Mouse (Mus musculus): ENCODE data around the gene Comt.

Gene Comt

DNA sequence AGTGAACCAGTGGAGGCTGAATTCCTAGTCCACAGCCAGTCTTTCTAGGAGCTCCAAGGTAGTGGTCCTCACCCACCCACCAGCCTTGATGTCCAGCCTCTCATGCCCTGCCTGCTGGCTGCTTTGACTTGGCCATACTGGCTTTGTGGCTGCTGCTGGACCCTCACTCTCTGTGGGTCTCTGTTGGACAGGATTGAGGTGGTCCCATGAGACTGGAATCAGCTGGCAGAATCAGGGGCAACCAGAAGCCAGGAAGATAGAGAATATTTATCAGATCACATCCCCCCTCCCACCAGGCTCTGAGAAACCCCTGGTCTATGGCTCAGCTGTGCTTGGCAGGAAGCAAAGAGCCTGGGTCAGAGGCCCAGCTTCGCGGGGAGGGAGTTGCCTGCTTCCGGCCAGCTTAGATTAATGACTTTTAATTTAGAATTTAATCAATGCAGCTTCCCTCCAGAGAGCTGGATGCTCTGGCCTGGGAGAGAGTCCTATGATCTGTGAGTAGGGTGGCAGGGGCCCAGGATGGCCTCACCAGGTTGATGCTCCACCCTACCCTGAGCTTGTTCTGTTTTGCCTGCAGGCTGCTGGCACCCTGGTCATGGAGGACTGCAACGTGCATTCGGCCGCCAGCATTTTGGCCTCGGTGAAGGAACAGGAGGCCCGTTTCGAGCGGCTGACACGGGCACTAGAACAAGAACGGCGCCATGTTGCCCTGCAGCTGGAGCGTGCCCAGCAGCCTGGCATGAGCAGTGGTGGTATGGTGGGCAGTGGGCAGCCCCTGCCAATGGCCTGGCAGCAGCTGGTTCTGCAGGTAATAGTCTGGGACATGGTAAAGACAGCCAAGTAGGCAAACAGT, 37.8 kb downstream of the Comt start:
- DNase-seq (ENCODE audit: low spot score in 2 of 2), result no peak

DNA sequence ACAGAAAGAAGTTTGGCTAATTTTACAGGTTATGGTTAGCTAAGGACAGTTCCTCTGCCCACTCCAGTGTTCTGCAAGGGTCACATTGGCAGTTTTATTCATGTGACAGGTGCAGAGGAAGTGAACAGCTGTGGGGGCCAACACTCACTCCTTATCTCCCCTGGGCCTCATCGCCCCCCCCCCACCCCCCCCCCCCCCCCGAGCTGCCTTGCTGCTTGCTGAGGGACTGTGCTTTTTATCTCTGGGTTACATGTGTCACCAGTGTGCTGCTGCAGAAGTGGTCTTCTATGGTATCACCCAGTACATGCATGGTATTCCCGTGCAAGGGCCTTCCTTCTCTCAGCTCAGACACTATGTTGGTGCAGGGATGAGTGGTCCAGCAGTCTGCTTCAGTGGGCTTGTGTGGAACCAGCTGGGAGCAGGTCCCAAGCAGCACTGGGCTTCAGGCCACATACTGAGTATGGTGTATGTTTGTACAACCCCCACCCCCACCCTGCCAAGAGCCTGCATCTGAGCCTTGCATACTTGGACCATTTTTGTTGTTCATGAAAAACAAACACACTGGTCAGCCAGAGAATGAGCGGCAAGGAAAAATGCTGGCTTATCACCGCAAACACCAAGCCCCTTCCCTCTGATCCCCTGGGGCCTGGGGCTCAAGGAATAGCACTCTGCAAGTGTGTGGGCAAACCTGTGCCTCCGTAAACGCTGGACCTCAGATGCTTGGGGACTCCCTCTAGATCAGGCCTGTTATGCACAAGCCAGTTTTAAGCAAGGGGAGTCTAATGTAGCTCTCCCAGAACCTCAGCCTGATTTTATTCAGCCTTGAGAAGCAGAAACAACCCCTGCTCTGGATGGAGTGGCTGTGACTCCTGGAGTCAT, 38.7 kb downstream of the Comt start:
- DNase-seq (ENCODE audit: low spot score in 2 of 2), result no peak

GRCm38 (mm10) chr16:18386972-18387371, 39.7 kb downstream of the Comt start:
- no peak for DNase-seq (ENCODE audit: low spot score in 2 of 2)

DNA sequence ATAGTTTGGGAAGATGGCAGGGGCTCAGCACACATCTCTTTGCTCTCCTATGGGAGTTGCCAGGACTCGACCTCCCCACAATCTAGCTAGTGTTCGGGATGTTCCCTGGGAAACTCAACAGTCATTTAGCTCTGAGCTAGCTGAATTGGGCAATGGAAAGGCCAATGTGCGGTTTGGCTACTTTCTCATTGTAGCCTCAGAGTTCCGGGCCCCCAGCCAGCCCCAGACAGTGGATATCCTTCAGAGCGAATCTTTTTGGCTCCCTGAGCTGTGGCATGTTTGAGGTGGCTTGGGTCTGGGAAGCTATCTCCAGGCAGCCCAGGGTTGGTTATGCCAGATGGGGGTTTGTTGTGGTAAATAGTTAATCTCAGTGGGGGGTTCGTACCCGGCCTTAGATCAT, 40.2 kb downstream of the Comt start:
- DNase-seq (ENCODE audit: low spot score in 2 of 2), result no peak

- DNase-seq (ENCODE audit: low spot score in 2 of 2), result no peak
Observed at GRCm38 (mm10) chr16:18385411-18385810, 41.2 kb downstream of the Comt start.

DNA sequence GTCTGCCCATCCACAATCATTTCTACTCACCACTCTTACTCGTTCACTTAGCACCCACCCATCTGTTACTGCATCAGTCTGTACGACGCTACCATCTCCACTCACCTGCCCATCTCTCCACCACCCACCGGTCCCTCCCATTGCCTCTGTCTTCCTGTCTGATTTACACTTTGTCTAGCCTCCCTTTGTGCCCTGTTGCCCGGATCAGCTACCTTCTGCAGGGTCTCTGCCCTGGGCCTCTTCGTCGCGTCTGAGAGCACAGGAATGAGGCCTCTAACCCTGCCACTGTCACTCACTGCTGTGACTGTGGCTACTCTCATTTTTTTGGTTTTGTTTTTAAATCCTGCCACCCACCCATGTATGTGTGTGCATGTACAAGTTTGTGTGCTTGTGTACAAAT, 42.0 kb downstream of the Comt start:
- DNase-seq (ENCODE audit: low spot score in 2 of 2), result no peak

DNA sequence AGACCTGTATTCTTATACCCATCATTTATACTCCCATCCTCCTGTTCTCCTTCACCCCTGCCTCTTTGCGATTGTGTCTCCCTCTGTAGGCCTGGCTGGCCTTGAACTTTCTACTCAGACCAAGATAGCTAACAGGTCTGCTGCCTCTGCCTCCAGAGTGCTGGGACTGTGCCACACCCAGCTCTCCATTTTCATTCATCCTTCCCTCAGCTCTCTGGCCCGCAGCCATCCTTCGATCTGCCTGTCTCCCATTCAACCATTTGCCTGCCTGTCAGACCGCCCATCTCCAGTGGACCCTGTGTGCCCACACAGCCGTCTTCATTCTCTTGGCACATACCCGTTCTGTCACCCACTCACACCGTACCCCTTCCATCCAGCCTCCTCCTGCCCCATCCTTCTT, 42.4 kb downstream of the Comt start:
- DNase-seq (ENCODE audit: low spot score in 2 of 2), result no peak

- no peak for DNase-seq (ENCODE audit: low spot score in 2 of 2)
Observed at GRCm38 (mm10) chr16:18383756-18384155, 42.9 kb downstream of the Comt start.

GRCm38 (mm10) chr16:18383045-18383726, 43.5 kb downstream of the Comt start:
- no peak for DNase-seq (ENCODE audit: low spot score in 2 of 2)

- no peak for DNase-seq (ENCODE audit: low spot score in 2 of 2)
Observed at GRCm38 (mm10) chr16:18381621-18382258, 44.9 kb downstream of the Comt start.

GRCm38 (mm10) chr16:18380495-18381063, 46.1 kb downstream of the Comt start:
- DNase-seq (ENCODE audit: low spot score in 2 of 2), result no peak

DNA sequence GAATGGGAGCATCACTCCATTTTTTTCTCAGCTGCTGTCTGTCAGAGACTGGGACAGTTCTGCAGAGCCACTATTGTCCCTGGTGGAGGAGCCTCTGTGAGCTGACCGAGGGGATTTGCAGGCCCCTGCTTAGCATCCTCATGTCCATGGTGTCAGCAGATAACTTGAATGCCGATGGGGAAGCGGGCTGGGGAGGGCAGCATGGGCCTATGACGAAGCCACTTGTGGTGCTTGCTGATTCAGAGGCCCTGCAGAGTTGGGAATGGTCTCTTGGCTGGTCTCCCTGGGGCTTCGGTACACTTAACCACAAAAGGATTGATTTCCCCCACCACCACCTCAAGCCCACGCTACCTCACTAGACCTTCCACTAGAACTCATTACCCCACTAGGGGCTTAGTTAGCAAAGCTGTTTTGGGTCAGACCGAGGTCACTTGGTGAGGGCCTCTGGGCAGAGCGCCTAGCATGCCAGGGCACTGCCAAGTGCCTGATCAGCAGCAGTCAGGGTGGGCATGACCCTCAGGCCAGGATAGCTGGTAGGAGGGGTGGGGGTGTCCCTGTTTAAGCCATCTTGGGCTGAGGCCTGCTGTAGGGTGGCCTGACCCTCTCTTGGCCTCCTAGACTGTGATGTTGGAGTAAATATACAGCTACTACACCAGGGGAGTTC, 47.2 kb downstream of the Comt start:
- DNase-seq (ENCODE audit: low spot score in 2 of 2), result no peak

- no peak for DNase-seq (ENCODE audit: low spot score in 2 of 2)
Observed at GRCm38 (mm10) chr16:18378489-18378888, 48.2 kb downstream of the Comt start.

- no peak for DNase-seq (ENCODE audit: low spot score in 2 of 2)
Observed at GRCm38 (mm10) chr16:18377203-18377602, 49.4 kb downstream of the Comt start.

DNA sequence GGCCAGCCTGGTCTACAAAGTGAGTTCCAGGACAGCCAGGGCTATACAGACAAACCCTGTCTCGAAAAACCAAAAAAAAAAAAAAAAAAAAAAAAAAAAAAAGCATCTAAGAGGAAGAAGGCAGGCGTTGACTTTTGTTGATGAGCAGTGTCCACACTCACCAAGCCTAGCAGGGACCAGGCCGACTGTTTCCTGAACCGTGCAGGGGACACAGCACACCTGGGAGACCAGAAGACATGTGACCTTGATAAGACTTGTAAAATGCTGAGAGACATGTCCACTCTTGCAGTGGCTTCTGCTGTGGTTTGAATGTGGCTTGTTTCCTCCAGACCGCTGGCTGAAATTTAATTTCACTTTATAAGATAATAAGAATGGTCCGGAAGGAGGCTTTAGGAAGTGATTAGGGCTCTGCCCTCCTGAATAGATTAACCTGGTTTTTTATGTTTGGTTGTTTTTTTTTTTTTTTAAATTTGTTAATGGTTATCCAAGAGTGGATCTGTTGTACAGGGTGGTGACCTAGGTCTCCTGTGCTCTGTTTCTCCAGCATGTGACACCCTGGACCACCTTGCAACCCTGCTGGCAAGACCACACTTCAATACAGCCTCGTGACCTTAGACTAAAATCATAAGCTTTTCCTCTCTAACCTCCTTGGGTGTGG, 50.2 kb downstream of the Comt start:
- no peak for DNase-seq (ENCODE audit: low spot score in 2 of 2)

DNA sequence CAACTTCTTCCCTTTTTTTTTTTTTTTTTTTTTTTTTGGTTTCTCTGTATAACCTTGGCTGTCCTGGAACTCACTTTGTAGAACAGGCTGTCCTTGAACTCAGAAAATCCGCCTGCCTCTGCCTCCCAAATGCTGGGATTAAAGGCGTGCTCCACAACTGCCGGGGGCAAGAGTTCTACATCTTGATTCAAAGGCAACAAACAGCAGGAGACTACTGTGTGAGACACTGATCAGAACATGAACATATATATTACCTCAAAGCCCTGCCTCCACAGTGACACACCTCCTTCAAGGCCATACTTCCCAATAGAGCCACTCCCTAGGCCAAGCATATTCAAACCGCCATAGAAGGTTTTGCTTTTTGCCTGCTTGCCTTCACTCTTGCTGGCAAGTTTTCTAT, 53.0 kb downstream of the Comt start:
- DNase-seq (ENCODE audit: low spot score in 2 of 2), result no peak

DNA sequence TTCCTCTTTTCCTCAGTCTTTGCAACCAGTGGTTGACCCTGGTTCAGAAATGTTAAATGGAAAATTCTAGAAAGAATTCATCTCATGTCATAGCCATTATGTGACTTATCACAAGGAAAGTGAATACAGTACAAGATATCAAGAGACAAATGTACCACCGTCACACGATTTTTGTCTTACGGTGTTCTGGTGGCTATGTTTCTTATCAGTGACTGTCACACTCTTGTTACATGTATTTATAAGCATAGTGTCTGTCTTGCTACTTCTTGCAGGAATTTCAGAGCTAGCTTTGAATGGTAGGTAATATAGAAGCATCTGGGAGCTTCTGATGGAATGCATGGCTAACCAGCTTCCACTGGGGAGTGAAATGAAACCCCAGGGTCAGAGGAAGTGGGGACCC, 56.5 kb downstream of the Comt start:
- DNase-seq (ENCODE audit: low spot score in 2 of 2), result no peak

GRCm38 (mm10) chr16:18366849-18367248, 59.8 kb downstream of the Comt start:
- DNase-seq (ENCODE audit: low spot score in 2 of 2), result no peak

DNA sequence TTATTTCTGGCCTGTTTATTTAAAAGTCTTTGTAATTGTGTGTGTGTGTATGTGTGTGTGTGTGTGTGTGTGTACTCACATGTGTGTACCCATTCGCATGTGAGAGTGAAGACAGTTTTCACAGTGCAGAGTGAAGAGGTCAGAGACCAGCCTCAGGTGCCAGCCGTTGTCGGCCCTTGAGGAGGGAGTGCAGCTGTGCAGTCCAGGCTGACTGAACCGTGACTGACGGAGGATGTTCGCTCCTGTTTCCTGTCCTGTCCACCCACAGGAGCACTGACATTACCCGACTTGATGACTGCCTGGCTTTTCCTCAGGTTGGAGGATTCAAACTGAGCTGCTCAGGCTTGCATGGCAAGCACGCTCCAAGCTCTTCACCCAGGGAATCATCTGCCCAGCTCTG, 63.7 kb downstream of the Comt start:
- DNase-seq (ENCODE audit: low spot score in 2 of 2), result no peak

DNA sequence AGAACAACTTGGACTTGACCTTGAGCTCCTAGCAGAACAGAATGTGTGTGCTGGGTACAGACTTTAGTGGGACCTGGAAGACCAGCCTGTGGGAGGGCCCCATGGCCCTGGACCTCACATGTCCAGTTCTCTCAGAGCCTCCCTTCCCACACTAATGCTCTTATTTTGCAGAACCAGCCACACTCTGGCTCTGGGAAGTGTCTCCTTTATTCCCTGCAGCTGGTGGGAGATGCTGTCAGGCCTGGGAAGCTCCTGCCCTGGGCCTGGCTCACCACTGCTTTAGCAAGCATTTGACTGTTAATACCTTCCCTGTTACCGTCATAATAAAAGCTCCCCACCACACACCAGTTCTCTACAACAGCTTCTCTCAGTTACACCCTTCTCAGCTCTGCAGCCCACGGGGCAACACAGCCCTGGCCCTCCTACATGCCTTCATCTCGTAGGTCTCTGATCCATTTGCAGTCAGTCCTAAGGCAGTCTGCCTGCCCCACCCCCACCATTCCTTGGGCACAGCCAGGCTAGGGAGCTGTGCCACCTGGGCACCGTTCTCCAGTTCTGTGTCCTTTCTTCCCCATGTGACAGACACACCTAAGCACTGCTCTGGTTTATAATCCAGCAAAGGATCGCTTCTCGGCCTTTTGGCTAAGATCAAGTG, 66.4 kb downstream of the Comt start:
- DNase-seq (ENCODE audit: low spot score in 2 of 2), result no peak

Measured in right cerebral cortex, postnatal 36 days (tissue).